Mouse (Mus musculus): ENCODE results near the gene Capn13. TPM values are rescaled to one million over a fixed set of nuclear protein-coding genes. Genes with fewer than 3 reads are reported as not detected.

Capn13 gene
- polyA plus RNA-seq, 1 experiment = not detected

DNA sequence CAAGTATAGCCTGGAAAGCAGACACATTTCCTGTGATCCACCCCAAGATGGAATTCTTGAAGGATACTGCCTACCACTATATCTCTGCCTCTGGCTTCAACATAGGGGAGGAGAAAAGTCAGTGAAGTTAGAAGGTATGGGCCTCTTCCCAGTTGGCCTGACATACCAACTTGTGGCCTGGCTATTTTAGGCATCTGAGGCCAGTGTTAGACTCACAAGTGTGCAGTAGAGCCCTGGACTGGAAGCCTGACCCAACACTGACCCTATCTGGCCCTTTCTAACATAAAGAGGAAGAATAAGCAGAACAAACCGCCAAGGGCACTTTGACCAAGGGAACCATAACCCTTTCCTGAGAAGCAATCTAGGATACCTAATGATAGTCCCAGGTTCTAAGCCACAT, 7.3 kb downstream of the Capn13 start:
- TF ChIP-seq TAL1 (IDR thresholded peaks at IDR 0.05; ENCODE audit: low read length) (no peak), GATA1 (IDR thresholded peaks at IDR 0.05; ENCODE audit: low read length) (no peak)
- no peaks in the 10 kb centered on the region for H3K9me3 ChIP-seq (ENCODE audit: control insufficient read depth, low read length)
- no peaks in the 10 kb centered on the region for H3K27me3 ChIP-seq (ENCODE audit: control insufficient read depth)
- H3K4me3 ChIP-seq (replicated peaks) = no peak overlapping the region
- H3K4me1 ChIP-seq (ENCODE audit: control insufficient read depth) = no peaks in the 10 kb centered on the region
- H3K36me3 ChIP-seq (ENCODE audit: control insufficient read depth) = no peaks in the 10 kb centered on the region

DNA sequence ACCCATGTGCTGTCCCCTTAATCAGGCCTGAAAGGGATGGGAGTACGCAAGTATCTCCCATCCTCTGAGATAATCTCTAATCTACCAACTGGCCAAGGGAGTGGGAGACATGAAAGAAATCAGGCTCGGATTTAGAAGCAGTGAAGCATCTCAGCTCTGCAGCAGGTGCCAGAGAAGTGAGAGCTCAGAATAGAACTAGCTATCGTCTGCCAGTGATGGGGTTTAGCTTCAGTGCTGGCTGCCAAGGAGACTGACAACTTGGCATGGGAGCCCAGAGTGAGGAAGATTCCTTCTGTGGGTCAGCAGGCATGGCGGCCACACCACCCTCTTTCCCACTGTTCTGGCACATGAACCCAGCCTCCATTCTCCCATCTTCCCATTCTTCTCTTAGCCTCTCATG, 8.9 kb downstream of the Capn13 start:
- no peaks in the 10 kb centered on the region for H3K36me3 ChIP-seq (ENCODE audit: control insufficient read depth)
- no peak overlapping the region for H3K4me3 ChIP-seq (replicated peaks)
- no peak for TF ChIP-seq TAL1 (IDR thresholded peaks at IDR 0.05; ENCODE audit: low read length)
- TF ChIP-seq GATA1 (IDR thresholded peaks at IDR 0.05; ENCODE audit: low read length) = no peak
- H3K27me3 ChIP-seq (ENCODE audit: control insufficient read depth) = no peaks in the 10 kb centered on the region
- no peaks in the 10 kb centered on the region for H3K4me1 ChIP-seq (ENCODE audit: control insufficient read depth)
- H3K9me3 ChIP-seq (ENCODE audit: control insufficient read depth, low read length) = no peaks in the 10 kb centered on the region

DNA sequence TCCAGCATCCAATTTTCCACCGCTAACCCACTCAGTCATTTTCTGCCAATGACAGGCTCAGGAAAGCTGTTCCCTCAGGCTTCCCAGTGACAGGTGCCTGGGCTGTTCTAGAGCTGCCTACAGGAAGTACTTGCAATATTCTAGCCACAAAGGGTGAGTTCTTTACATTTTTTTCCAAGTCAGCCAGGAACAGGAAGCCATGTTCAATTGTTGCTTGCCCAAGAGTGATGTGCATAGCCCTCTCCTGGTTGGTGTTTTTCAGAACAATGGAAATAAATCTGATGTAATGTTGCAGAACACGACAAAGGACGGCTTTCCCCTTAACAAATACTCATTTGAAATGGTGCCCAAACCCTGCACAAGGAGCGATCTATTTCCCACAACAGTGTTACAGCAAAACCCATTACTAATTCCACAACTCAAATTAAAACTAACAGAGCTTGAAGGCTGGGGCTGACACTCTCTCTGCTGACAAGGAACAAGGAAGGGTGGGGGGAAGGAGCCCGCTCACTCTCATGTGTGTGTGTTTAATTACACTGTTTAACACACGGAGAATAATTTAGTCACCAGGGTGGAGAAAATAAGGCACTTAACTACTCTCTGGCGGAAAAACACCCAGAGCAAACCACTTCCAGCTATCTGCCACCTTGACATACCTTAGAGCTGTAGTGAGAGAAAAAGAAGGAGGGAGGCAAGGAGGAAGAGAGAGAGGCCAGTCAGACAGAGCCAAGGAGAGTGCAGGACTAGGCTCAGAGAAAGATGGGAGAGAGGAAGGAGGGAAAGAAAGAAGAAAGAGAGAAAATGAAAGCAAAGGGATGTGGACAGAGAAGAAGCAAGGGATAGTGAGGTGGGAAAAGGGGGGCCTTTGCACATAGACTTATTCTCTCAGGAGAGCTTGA, 10.2 kb downstream of the Capn13 start:
- TF ChIP-seq GATA1 (IDR thresholded peaks at IDR 0.05; ENCODE audit: low read length) (no peak), TAL1 (IDR thresholded peaks at IDR 0.05; ENCODE audit: low read length) (no peak)

DNA sequence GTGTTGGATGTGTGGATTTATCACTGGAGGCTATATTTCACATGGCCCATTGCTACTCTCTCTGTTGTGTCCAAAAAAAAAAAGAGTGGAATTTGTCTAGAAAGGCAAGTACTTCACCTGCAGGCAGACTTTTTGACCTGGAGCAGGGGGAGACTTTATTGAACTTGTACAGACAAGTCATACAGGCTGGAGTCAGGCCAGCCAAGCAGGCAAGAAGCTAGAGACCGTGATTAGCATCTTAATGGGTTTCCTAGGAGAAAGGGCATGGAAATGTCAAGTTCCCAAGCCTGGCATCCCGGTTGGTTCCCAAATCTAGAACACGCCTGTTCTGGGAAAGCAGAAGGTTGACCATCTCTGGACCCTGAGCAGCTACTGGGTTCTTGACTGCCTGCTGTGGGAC, 11.3 kb downstream of the Capn13 start:
- no peaks in the 10 kb centered on the region for H3K27me3 ChIP-seq (ENCODE audit: control insufficient read depth)
- no peaks in the 10 kb centered on the region for H3K4me1 ChIP-seq (ENCODE audit: control insufficient read depth)
- no peak for TF ChIP-seq TAL1 (IDR thresholded peaks at IDR 0.05; ENCODE audit: low read length)
- TF ChIP-seq GATA1 (IDR thresholded peaks at IDR 0.05; ENCODE audit: low read length) = no peak
- H3K36me3 ChIP-seq (ENCODE audit: control insufficient read depth) = no peaks in the 10 kb centered on the region
- no peaks in the 10 kb centered on the region for H3K9me3 ChIP-seq (ENCODE audit: control insufficient read depth, low read length)
- H3K4me3 ChIP-seq (replicated peaks) = no peak overlapping the region

More for the DNA sequence above, 10.2 kb downstream of the Capn13 start:
- H3K4me3 ChIP-seq (replicated peaks) = no peak overlapping the region
- no peaks in the 10 kb centered on the region for H3K9me3 ChIP-seq (ENCODE audit: control insufficient read depth, low read length)
- H3K4me1 ChIP-seq (ENCODE audit: control insufficient read depth) = no peaks in the 10 kb centered on the region
- H3K27me3 ChIP-seq (ENCODE audit: control insufficient read depth) = no peaks in the 10 kb centered on the region
- H3K36me3 ChIP-seq (ENCODE audit: control insufficient read depth) = no peaks in the 10 kb centered on the region

DNA sequence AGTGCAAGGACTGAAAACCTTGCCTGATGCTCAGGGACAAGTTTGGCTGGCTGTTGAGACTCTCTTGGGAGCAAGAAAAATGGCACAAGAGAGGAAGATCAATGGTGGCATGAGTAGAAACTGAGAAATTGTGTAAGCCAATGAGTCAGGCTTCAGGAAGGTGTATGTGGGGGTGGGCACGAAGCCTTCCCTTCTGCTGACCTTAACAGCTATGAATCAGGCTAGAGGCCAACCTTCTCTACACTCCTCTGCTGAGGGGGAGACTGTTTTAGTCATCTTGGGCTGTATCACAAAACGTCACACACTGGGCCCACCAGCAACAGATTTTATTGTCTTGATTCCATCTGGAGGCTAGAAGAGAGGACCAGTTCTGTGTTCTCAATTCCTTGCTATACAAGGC, 14.1 kb downstream of the Capn13 start:
- H3K9me3 ChIP-seq (ENCODE audit: control insufficient read depth, low read length) = no peaks in the 10 kb centered on the region
- H3K4me3 ChIP-seq (replicated peaks) = no peak overlapping the region
- no peak for TF ChIP-seq GATA1 (IDR thresholded peaks at IDR 0.05; ENCODE audit: low read length)
- no peak for TF ChIP-seq TAL1 (IDR thresholded peaks at IDR 0.05; ENCODE audit: low read length)
- no peaks in the 10 kb centered on the region for H3K4me1 ChIP-seq (ENCODE audit: control insufficient read depth)
- H3K36me3 ChIP-seq (ENCODE audit: control insufficient read depth) = no peaks in the 10 kb centered on the region
- H3K27me3 ChIP-seq (ENCODE audit: control insufficient read depth) = no peaks in the 10 kb centered on the region

DNA sequence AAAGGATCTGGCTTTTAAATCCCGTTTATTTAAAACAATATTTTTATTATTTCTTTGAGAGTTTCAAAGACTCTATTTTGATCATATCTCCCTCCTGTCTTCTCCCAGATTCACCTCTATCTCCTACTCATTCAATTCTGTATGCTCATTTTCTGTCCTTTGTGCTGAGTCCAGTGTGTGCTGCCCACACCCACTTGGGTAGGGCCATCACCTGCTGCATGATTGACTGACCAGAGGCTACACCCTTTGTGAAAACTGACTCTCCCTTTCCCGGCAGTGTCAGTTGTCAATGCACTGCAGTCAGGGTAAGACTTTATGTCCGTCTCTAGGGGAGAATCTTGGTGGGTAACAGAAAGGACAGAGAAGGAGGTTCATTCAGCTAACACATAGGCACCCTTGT, 14.7 kb downstream of the Capn13 start:
- no peaks in the 10 kb centered on the region for H3K36me3 ChIP-seq (ENCODE audit: control insufficient read depth)
- no peaks in the 10 kb centered on the region for H3K9me3 ChIP-seq (ENCODE audit: control insufficient read depth, low read length)
- TF ChIP-seq GATA1 (IDR thresholded peaks at IDR 0.05; ENCODE audit: low read length) (no peak), TAL1 (IDR thresholded peaks at IDR 0.05; ENCODE audit: low read length) (no peak)
- no peaks in the 10 kb centered on the region for H3K4me1 ChIP-seq (ENCODE audit: control insufficient read depth)
- H3K4me3 ChIP-seq (replicated peaks) = no peak overlapping the region
- H3K27me3 ChIP-seq (ENCODE audit: control insufficient read depth) = no peaks in the 10 kb centered on the region

DNA sequence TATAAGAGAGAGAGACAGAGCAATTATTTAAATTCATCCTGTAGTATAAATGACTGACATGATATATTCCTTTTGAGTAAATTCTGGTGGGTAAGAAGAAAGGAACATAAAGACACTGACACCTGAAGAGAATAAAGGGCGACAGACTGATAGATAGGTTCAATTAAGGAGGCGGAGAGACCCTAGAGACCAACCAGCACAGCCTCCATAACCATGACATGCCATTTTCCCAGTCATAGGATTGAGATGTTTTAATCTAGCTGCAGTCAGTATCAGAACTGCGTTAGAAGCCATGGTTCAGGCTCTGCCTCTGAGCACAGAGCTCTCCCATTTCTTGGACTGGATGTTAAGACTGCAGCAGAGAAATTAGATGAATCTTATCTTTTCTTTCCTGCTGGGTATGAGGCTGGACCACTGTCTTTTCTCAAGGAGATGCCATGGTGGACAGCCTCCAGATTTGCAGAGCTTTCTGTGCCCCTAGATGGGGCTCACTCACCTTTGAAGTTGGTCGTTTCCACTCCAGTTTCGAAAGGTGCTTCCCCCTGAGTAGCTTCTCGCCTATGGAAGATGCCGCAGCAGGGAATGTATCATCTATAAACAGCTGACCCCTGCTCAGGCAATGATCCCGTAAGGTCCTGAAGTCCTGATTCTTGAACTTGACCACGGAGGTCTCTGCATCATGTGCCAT, 18.2 kb downstream of the Capn13 start:
- H3K36me3 ChIP-seq (ENCODE audit: control insufficient read depth) = no peaks in the 10 kb centered on the region
- H3K9me3 ChIP-seq (ENCODE audit: control insufficient read depth, low read length) = no peaks in the 10 kb centered on the region
- TF ChIP-seq GATA1 (IDR thresholded peaks at IDR 0.05; ENCODE audit: low read length) (no peak), TAL1 (IDR thresholded peaks at IDR 0.05; ENCODE audit: low read length) (no peak)
- H3K4me1 ChIP-seq (ENCODE audit: control insufficient read depth) = no peaks in the 10 kb centered on the region
- no peaks in the 10 kb centered on the region for H3K27me3 ChIP-seq (ENCODE audit: control insufficient read depth)
- no peak overlapping the region for H3K4me3 ChIP-seq (replicated peaks)

DNA sequence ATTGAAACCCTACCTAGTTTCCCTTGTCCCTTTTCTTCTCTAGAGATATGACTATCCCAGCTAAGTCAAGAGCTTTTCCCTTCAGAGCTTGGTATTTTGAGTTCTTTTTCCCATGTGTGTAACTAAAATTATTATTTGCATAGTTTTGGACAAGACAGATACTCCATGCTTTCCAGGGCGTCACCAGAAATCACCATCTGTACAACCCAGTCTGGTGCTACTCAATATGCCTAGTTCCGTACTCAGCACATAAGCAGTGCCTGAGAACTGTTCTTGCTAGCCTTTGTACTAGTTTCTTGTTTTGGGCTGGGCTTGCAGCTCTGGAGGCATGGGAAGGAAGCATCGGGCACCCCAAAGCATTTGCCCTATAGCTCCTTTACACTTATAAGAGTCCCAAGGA, 19.0 kb downstream of the Capn13 start:
- Histone ChIP-seq H3K4me3 (replicated peaks) (no peak overlapping the region), H3K27me3 (ENCODE audit: control insufficient read depth) (no peaks in the 10 kb centered on the region), H3K36me3 (ENCODE audit: control insufficient read depth) (no peaks in the 10 kb centered on the region), H3K9me3 (ENCODE audit: control insufficient read depth, low read length) (no peaks in the 10 kb centered on the region), H3K4me1 (ENCODE audit: control insufficient read depth) (no peaks in the 10 kb centered on the region)
- TF ChIP-seq TAL1 (IDR thresholded peaks at IDR 0.05; ENCODE audit: low read length) (no peak), GATA1 (IDR thresholded peaks at IDR 0.05; ENCODE audit: low read length) (no peak)

DNA sequence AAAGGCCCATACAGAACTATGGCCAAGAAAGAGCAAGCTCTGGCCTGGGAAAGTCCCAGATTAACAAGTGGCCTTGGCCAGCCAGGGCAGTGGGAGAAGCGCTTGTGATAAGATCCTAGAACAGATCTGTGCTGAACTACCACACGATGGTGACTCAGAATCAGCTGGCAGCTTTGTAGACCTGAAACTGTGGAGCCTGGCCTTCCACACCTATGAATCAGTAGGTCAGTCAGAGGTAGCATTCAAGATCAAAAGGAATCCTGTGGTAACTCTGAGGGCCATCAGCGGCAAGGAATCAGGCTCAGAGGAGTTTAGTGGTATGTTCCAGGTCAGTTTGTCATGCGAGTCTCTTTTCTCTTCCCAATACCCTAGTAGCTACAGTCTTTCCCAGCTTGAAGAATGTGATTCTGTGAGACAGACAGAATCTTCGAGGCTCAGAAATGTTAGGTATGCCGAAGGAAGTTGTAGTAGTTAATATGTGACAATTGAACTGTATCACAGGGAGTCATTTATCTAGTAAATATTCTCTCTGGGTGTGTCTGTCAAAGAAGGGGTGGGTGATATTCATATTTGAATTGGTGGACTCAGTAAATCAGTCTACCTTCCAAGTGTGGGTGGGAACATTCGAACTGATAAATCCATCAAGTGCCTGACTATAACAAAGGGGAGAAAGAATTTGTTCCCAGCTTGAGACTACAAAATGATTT, 22.7 kb downstream of the Capn13 start:
- no peaks in the 10 kb centered on the region for H3K9me3 ChIP-seq (ENCODE audit: control insufficient read depth, low read length)
- H3K36me3 ChIP-seq (ENCODE audit: control insufficient read depth) = no peaks in the 10 kb centered on the region
- no peaks in the 10 kb centered on the region for H3K27me3 ChIP-seq (ENCODE audit: control insufficient read depth)
- H3K4me3 ChIP-seq (replicated peaks) = no peak overlapping the region
- H3K4me1 ChIP-seq (ENCODE audit: control insufficient read depth) = no peaks in the 10 kb centered on the region
- TF ChIP-seq GATA1 (IDR thresholded peaks at IDR 0.05; ENCODE audit: low read length) (no peak), TAL1 (IDR thresholded peaks at IDR 0.05; ENCODE audit: low read length) (no peak)

Measured in erythroblast, embryonic 14.5 days (primary cell).